Mouse (Mus musculus) bone marrow macrophage, adult 2 months (primary cell): Measurements from ENCODE around the gene Suclg2.

Experiments used
- CTCF ChIP-seq: IDR thresholded peaks from 2 replicates; pipeline ENCODE4 v1.5.1; 2012; ENCODE audit warnings: low read depth, mild to moderate bottlenecking, low read length, moderate library complexity
- POLR2A ChIP-seq: IDR thresholded peaks from 2 replicates; pipeline ENCODE4 v1.6.1; 2012; ENCODE audit warnings: mild to moderate bottlenecking, low read depth, low read length, borderline replicate concordance

- TF ChIP-seq CTCF (no peak), POLR2A (no peak)
These were observed 183.4 kb downstream of the Suclg2 start for GRCm38 (mm10) chr6:95535191-95535590.
